Mouse (Mus musculus) embryonic facial prominence, embryonic 14.5 days (tissue): ENCODE results near the gene Aven. TPM values are rescaled to one million over a fixed set of nuclear protein-coding genes. Genes with fewer than 3 reads are reported as not detected.

Experiments used
- ATAC-seq: fragments of 200-750 bp; cut with Nextera tagmentation; 2 replicates; pipeline ENCODE4 v1.8.0; 2017; ENCODE audit warnings: low read depth, moderate number of reproducible peaks, moderate TSS enrichment
- DNase-seq: peaks from one replicate; pipeline ENCODE4 v3.0.0-alpha.2; 2015; ENCODE audit warnings: low spot score
- H3K27ac ChIP-seq: fragments of 300-500 bp; sonication (generic); replicated peaks from 2 replicates; pipeline ENCODE4 v1.5.1; 2014; ENCODE audit warnings: low read depth, mild to moderate bottlenecking, low read length, moderate library complexity
- H3K27me3 ChIP-seq: fragments of 300-500 bp; sonication (generic); replicated peaks from 2 replicates; pipeline ENCODE4 v1.6.1; 2014; ENCODE audit warnings: low read length; ENCODE audit not compliant: control insufficient read depth, insufficient read depth
- H3K36me3 ChIP-seq: fragments of 300-500 bp; sonication (generic); 2 replicates; pipeline ENCODE4 v1.6.1; 2014; ENCODE audit warnings: low read length, mixed read lengths; ENCODE audit not compliant: control insufficient read depth, insufficient read depth
- H3K4me1 ChIP-seq: fragments of 300-500 bp; sonication (generic); 2 replicates; pipeline ENCODE4 v1.6.1; 2014; ENCODE audit warnings: antibody characterized with exemption, low read length; ENCODE audit not compliant: control insufficient read depth, insufficient read depth
- H3K4me2 ChIP-seq: fragments of 300-500 bp; sonication (generic); 2 replicates; pipeline ENCODE4 v1.6.1; 2014; ENCODE audit warnings: low read depth, mild to moderate bottlenecking, low read length, moderate library complexity, mixed read lengths
- H3K4me3 ChIP-seq: fragments of 300-500 bp; sonication (generic); 2 replicates; pipeline ENCODE4 v1.5.1; 2014; ENCODE audit warnings: low read depth, mild to moderate bottlenecking, low read length
- H3K9ac ChIP-seq: fragments of 300-500 bp; sonication (generic); 2 replicates; pipeline ENCODE4 v1.6.1; 2014; ENCODE audit warnings: low read depth, mild to moderate bottlenecking, low read length, moderate library complexity, mixed read lengths
- H3K9me3 ChIP-seq: fragments of 300-500 bp; sonication (generic); 2 replicates; pipeline ENCODE4 v1.6.1; 2016; ENCODE audit warnings: low read length; ENCODE audit not compliant: control insufficient read depth
- WGBS: fragments of 180-500 bp; shearing (Covaris S2); extraction: QIAGEN DNeasy Blood & Tissue Kit; methylation state at CpG from one replicate; pipeline ENCODE4 v1.1.7; 2014; 5-methylcytosine and 5-hydroxymethylcytosine counted together
- microRNA-seq: library from miRNA; unstranded; fragments of <30 nt; microRNA quantifications from one replicate; pipeline ENCODE4, GENCODE M21; 2016; ENCODE audit warnings: borderline number of aligned reads
- polyA plus RNA-seq: library from polyadenylated mRNA; unstranded; fragments of >200 nt; fragmentation: Nextera tagmentation; extraction: Ambion mirVana; gene quantifications from 2 replicates; pipeline ENCODE4 v1.2.1, GENCODE M21; 2014

Gene Aven
- polyA plus RNA-seq, 1 experiment from 2014 or later, result 6.1 TPM

DNA sequence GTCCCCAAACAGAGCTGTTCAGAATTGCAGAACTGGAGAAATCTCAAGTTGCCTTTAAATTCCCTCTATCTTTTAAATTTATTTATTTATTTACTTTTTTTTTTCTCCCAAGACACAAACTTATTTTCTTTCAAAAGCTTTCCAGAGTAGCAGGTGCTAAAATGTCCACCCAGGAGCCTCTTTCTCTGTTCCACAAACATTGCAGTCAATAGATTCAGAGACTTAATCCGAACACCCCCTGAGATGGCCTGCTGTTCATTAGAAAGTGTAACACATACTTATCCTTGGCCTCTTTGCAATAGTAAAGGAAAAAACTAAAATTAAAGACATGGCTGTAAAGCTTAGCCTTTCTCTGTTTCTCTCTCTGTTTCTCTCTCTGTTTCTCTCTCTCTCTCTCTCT lies 184.5 kb downstream of the Aven start:
- no peaks in the 10 kb centered on the region for H3K4me1 ChIP-seq
- H3K27ac ChIP-seq, result no peak overlapping the region
- WGBS, result 55% methylated on average over 1 of the region's 1 CpGs
- no peak overlapping the region for H3K9ac ChIP-seq
- no peaks in the 10 kb centered on the region for H3K9me3 ChIP-seq
- DNase-seq, result no peak
- H3K27me3 ChIP-seq, result no peaks in the 10 kb centered on the region
- ATAC-seq, result no peak
- no peaks in the 10 kb centered on the region for H3K36me3 ChIP-seq
- H3K4me2 ChIP-seq, result no peak overlapping the region
- no peak overlapping the region for H3K4me3 ChIP-seq

DNA sequence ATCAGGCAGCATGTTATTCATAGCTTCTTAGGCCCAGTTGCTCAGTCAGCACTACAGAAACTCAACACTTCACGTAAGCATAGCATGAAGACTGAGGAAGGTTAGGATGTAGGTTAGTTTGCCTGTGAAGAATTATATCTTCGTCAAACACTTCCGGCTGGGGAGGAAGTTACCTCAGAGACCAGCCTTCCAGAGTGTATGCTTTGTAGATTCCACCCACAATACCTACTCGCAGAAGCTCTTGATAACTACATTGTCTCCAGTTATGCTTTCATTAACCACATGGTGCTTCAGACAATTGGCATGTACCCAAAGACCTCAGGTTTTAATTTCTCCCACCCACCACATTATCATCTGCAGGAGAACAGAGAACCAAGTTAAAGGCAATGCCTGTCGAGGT lies 189.1 kb downstream of the Aven start:
- no peak for ATAC-seq
- WGBS, result 76% methylated on average over 5 of the region's 5 CpGs
- Histone ChIP-seq H3K9me3 (no peaks in the 10 kb centered on the region), H3K4me3 (no peak overlapping the region), H3K4me2 (no peak overlapping the region), H3K27me3 (no peaks in the 10 kb centered on the region), H3K9ac (no peak overlapping the region), H3K27ac (no peak overlapping the region), H3K4me1 (no peaks in the 10 kb centered on the region), H3K36me3 (no peaks in the 10 kb centered on the region)
- DNase-seq, result no peak

Small RNA genes lying within 50 kb of the gene (microRNA-seq; reads per million reads assigned to microRNA genes)
- gene Gm44374, result not detected

Other genes starting within 250 kb of the Aven start
- gene Nutm1, start 233.7 kb upstream of the Aven start, polyA plus RNA-seq, result not detected in 2 replicates
- 186 and 203 TPM in 2 replicates for gene Nop10, start 231.0 kb upstream of the Aven start, polyA plus RNA-seq
- gene Slc12a6, start 227.1 kb upstream of the Aven start, polyA plus RNA-seq, result 15.6 and 16.5 TPM in 2 replicates
- gene Gm21985, start 226.7 kb upstream of the Aven start, polyA plus RNA-seq, result not detected in 2 replicates
- 108 TPM in 2 replicates for gene Emc4, start 124.9 kb upstream of the Aven start, polyA plus RNA-seq
- gene Katnbl1, start 113.8 kb upstream of the Aven start, polyA plus RNA-seq, result 50.1 and 53.1 TPM in 2 replicates
- 20.5 and 21.9 TPM in 2 replicates for gene Emc7, start 38.0 kb upstream of the Aven start, polyA plus RNA-seq
- 0.14 TPM in 1 of 2 replicates, not detected in the other for gene Chrm5, start 12.2 kb upstream of the Aven start, polyA plus RNA-seq